Mouse (Mus musculus) testis, adult 2 months (tissue): ENCODE data around the gene Fam107b.

Source experiments
- CTCF ChIP-seq: fragments of 200-500 bp; IDR thresholded peaks from 2 replicates; pipeline ENCODE4 v1.5.1; 2012; ENCODE audit warnings: low read depth, mild to moderate bottlenecking, inconsistent platforms, low read length, moderate library complexity; ENCODE audit not compliant: control insufficient read depth, insufficient read depth, insufficient replicate concordance
- POLR2A ChIP-seq: fragments of 200-500 bp; IDR thresholded peaks from 2 replicates; pipeline ENCODE4 v1.6.1; 2012; ENCODE audit warnings: low read depth, mild to moderate bottlenecking, inconsistent platforms, low read length, moderate library complexity; ENCODE audit not compliant: control insufficient read depth

GRCm38 (mm10) chr2:3760234-3760836, 190.0 kb downstream of the Fam107b start:
- no peak for TF ChIP-seq CTCF
- TF ChIP-seq POLR2A = no peak
